Comparison of ENCODE assay signal across 8 mouse cellular contexts in the genomic region with DNA sequence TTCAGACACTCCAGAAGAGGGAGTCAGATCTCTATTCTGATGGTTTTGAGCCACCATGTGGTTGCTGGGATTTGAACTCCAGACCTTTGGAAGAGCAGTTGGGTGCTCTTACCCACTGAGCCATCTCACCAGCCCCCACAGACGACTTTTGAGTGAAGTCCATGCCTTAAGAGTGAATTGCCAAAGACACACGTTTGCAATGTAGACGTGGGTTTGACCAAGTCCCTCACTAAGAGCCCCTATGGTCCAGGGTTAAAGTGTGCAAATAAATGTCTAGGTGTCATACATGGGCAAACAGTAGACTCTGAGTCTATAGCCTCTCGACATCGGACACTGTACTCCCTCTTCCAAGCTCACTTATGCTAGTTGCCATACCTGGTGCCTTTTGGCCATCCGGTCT. TPM values are rescaled to one million over a fixed set of nuclear protein-coding genes. Genes with fewer than 3 reads are reported as not detected.
DNase-seq lines count a peak whose midpoint lies in the region; ATAC-seq and TF ChIP-seq lines count a peak whose summit lies in the region.

No protein-coding gene starts in this region.

- peak overlapping the region; percentile 100; the same call in 1 of the 2 replicates for H3K9ac ChIP-seq in embryonic facial prominence, embryonic 13.5 days
- peak overlapping the region; percentile 100 for H3K9ac ChIP-seq in hindbrain, embryonic 16.5 days (ENCODE audit: low read depth, low read length)

- ATAC-seq in embryonic facial prominence, embryonic 13.5 days (ENCODE audit: insufficient number of reproducible peaks, insufficient read depth, low FRiP score, low TSS enrichment, low read depth) = no peak
- ATAC-seq in hindbrain, embryonic 16.5 days = no peak

- intact Hi-C loops in left cerebral cortex, postnatal 25 days (cut with DNase I) = loop anchor here (5.0 kb wide), 2 partner anchors 47 to 192 kb away; a partner anchor contains a TSS
- intact Hi-C loops in gastrocnemius, postnatal 14 days (cut with DNase I; ENCODE audit: low total_unique reads) = no loop called here

- DNase-seq in layer of hippocampus, adult 2 months (ENCODE audit: low spot score in 2 of 2) = no peak
- DNase-seq in layer of hippocampus, adult 9-10 months (ENCODE audit: low spot score) = no peak
- no peak for DNase-seq in left cerebral cortex, postnatal 25 days (ENCODE audit: low spot score in 2 of 2)
- no peak for DNase-seq in layer of hippocampus, adult 9-11 months
- DNase-seq in gastrocnemius, postnatal 14 days = no peak

- WGBS in embryonic facial prominence, embryonic 13.5 days = 82% methylated on average over 6 of the region's 6 CpGs
- 87% methylated on average over 6 of the region's 6 CpGs for WGBS in hindbrain, embryonic 16.5 days

- TF ChIP-seq POLR2A in myocyte (IDR thresholded peaks at IDR 0.05; ENCODE audit: insufficient read length, low read depth) = no peak

- H3K36me3 ChIP-seq in embryonic facial prominence, embryonic 13.5 days = peaks cover 7% of the 10 kb centered on the region; the same call in 1 of the 2 replicates
- H3K36me3 ChIP-seq in hindbrain, embryonic 16.5 days (ENCODE audit: control insufficient read depth, insufficient read depth, low read length) = no peaks in the 10 kb centered on the region
- H3K36me3 ChIP-seq in myocyte (ENCODE audit: control insufficient read depth, insufficient read depth) = no peaks in the 10 kb centered on the region

- peak overlapping the region; percentile 71 for H3K4me3 ChIP-seq in layer of hippocampus, adult 2 months
- peak overlapping the region; percentile 93 for H3K4me3 ChIP-seq in embryonic facial prominence, embryonic 13.5 days
- H3K4me3 ChIP-seq in hindbrain, embryonic 16.5 days (ENCODE audit: low read length) = peak overlapping the region; percentile 94
- peak overlapping the region; percentile 56 for H3K4me3 ChIP-seq in myocyte

- no peak overlapping the region for H3ac ChIP-seq in myocyte (ENCODE audit: control insufficient read depth, insufficient read length)

- no peaks in the 10 kb centered on the region for H3K27me3 ChIP-seq in embryonic facial prominence, embryonic 13.5 days
- H3K27me3 ChIP-seq in hindbrain, embryonic 16.5 days (replicated peaks; ENCODE audit: control insufficient read depth, insufficient read depth, low read length) = no peaks in the 10 kb centered on the region
- H3K27me3 ChIP-seq in myocyte (ENCODE audit: control insufficient read depth, insufficient read depth, insufficient read length) = no peaks in the 10 kb centered on the region

- H3K4me1 ChIP-seq in embryonic facial prominence, embryonic 13.5 days = peaks cover 17% of the 10 kb centered on the region
- H3K4me1 ChIP-seq in hindbrain, embryonic 16.5 days (ENCODE audit: control insufficient read depth, insufficient read depth, low read depth, low read length) = peaks cover 23% of the 10 kb centered on the region

- peaks cover 56% of the 10 kb centered on the region for H3K79me2 ChIP-seq in myocyte (ENCODE audit: control insufficient read depth, insufficient read depth)

- no peak; the same call in 1 of the 2 replicates for TF ChIP-seq CTCF in layer of hippocampus, adult 2 months (conservative IDR thresholded peaks at IDR 0.05)

- H3K27ac ChIP-seq in layer of hippocampus, adult 2 months = peak overlapping the region; percentile 100
- H3K27ac ChIP-seq in embryonic facial prominence, embryonic 13.5 days = no peak overlapping the region
- no peak overlapping the region for H3K27ac ChIP-seq in hindbrain, embryonic 16.5 days (ENCODE audit: low read depth, low read length)

- no peaks in the 10 kb centered on the region for H3K9me3 ChIP-seq in embryonic facial prominence, embryonic 13.5 days
- no peaks in the 10 kb centered on the region for H3K9me3 ChIP-seq in hindbrain, embryonic 16.5 days (ENCODE audit: control insufficient read depth, low read length)

- peak overlapping the region; percentile 87 for H3K4me2 ChIP-seq in embryonic facial prominence, embryonic 13.5 days
- peak overlapping the region; percentile 83 for H3K4me2 ChIP-seq in hindbrain, embryonic 16.5 days (ENCODE audit: low read length)
- peak overlapping the region; percentile 87 for H3K4me2 ChIP-seq in myocyte (ENCODE audit: low read depth)

TF ChIP-seq in myocyte, 11 proteins besides CTCF, POLR2A, EP300 and RAD21:
- TF ChIP-seq SRF (IDR thresholded peaks at IDR 0.05; ENCODE audit: control insufficient read depth, insufficient read length, low read depth) (no peak), TCF3 (IDR thresholded peaks at IDR 0.05; ENCODE audit: insufficient read length, low read depth) (no peak), POLR2AphosphoS2 (IDR thresholded peaks at IDR 0.05; ENCODE audit: insufficient read length, low read depth) (no peak), TCF12 (IDR thresholded peaks at IDR 0.05; ENCODE audit: insufficient read depth, poor library complexity, severe bottlenecking) (no peak), USF1 (IDR thresholded peaks at IDR 0.05; ENCODE audit: low read depth) (no peak), REST (IDR thresholded peaks at IDR 0.05; ENCODE audit: insufficient read depth, insufficient read length) (no peak), E2F4 (IDR thresholded peaks at IDR 0.05; ENCODE audit: insufficient read depth) (no peak), MYOG (IDR thresholded peaks at IDR 0.05; ENCODE audit: control insufficient read depth in 1 of 3, insufficient read depth in 1 of 3, insufficient read length in 2 of 3, low read depth in 2 of 3) (no peak)

RNA-seq across cellular contexts. Expression of a gene that starts 2.3 kb away (rescaled TPM):
- 10 to 100 TPM; 53.9 to 57.7 TPM for total RNA-seq in layer of hippocampus, adult 2 months (2021)
- polyA plus RNA-seq in embryonic facial prominence, embryonic 13.5 days (2015; fragmentation: Nextera tagmentation; extraction: Ambion mirVana) = 34.1 and 36.0 TPM in 2 replicates
- polyA plus RNA-seq in hindbrain, embryonic 16.5 days (2015; fragmentation: Nextera tagmentation; extraction: Ambion mirVana) = 32.4 and 41.3 TPM in 2 replicates
- 8.0 TPM for polyA plus RNA-seq in myocyte (2012; fragmentation: generic; extraction: Trizol)
- 10 to 100 TPM; 50.7 to 52.3 TPM for total RNA-seq in left cerebral cortex, postnatal 25 days (2021)
- total RNA-seq in gastrocnemius, postnatal 14 days (2021) = 10 to 100 TPM; 20.1 to 20.2 TPM
